Mouse (Mus musculus) brain, adult 2 months (tissue): ENCODE measurements around the gene Zfp36l3.

Experiments
- DNase-seq: peaks from one replicate; pipeline ENCODE4 v3.0.0; 2011; ENCODE audit warnings: low read depth, low spot score

The Zfp36l3 gene

GRCm38 (mm10) chrX:53776276-53776675 lies at the start of gene Zfp36l3:
TSS of gene Zfp36l3 (minus strand) at chrX:53776394.
- DNase-seq: no peak

GRCm38 (mm10) chrX:53799074-53799473 lies 22.9 kb upstream of the Zfp36l3 start:
- DNase-seq: peak; percentile 20

DNA sequence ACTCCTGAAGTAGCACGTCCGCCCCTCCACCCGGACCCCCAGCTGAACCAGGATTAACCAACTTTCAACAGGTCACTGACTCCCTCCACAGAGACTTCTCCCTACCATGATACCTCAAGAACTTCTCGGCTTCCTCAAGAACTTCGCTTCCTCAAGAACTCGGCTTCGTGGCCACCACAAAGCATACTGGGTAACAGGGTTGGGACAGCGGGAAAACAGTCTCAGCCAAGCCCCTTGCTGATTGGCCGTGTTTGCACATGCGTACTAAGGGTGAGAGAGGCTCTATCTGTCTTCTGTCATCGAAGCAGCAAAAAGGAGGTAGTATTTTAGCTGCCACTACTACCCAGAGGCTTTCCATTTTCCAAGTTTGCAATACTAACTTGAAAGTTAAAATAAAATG lies 21.3 kb upstream of the Zfp36l3 start, which contains the start of gene Xlr:
Gene Xlr (minus strand): TSS at position 188 of the 400 bp plus-strand sequence.
- DNase-seq: peak; percentile 2

GRCm38 (mm10) chrX:53757736-53758135 lies 18.5 kb downstream of the Zfp36l3 start, which contains the start of gene 1700013H16Rik:
TSS of gene 1700013H16Rik (minus strand) at chrX:53757831.
- no peak for DNase-seq

GRCm38 (mm10) chrX:53752851-53753250 lies 23.3 kb downstream of the Zfp36l3 start:
- peak; percentile 1 for DNase-seq

- no peak for DNase-seq
Measured at GRCm38 (mm10) chrX:53728967-53729366, 47.2 kb downstream of the Zfp36l3 start.

GRCm38 (mm10) chrX:53724596-53724995 lies 51.6 kb downstream of the Zfp36l3 start, which contains the start of gene 4930502E18Rik:
TSS of gene 4930502E18Rik (plus strand) at chrX:53724826.
- no peak for DNase-seq
